Mouse (Mus musculus) cerebellum, adult 2 months (tissue): Measurements from ENCODE around the gene Syt17.

Experiments used
- CTCF ChIP-seq: fragments of 200-500 bp; IDR thresholded peaks from 2 replicates; pipeline ENCODE4 v1.5.1; 2011; ENCODE audit warnings: low read depth, mild to moderate bottlenecking, control low read depth, low read length, moderate library complexity, borderline replicate concordance; ENCODE audit not compliant: insufficient read depth
- POLR2A ChIP-seq: fragments of 200-500 bp; IDR thresholded peaks from 2 replicates; pipeline ENCODE4 v1.6.1; 2011; ENCODE audit warnings: low read length, control low read depth, borderline replicate concordance; ENCODE audit not compliant: insufficient read depth

DNA sequence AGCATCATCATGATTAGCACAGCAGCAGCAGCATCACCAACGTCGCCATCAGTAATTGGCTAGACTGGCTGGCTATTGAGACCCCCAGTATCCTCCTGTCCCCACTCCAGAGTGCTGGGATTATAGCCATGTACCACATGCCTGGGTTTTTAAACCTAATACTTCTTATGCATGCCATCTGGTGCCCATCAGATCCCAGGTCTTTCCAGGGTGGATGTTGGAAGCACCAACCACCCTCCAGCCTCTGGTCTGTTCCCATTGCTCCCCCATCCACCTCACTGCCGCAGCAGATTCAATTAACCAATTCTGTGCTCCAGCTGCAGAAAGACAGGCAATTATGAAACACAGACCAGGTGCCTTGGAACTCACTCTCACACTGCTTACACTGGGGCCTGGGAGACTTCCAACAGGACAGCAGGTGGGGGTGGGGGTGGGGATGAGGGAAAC lies 45.4 kb downstream of the Syt17 start:
- TF ChIP-seq CTCF (no peak), POLR2A (no peak)
